ENCODE assay signal across 8 mouse cellular contexts in the genomic region with DNA sequence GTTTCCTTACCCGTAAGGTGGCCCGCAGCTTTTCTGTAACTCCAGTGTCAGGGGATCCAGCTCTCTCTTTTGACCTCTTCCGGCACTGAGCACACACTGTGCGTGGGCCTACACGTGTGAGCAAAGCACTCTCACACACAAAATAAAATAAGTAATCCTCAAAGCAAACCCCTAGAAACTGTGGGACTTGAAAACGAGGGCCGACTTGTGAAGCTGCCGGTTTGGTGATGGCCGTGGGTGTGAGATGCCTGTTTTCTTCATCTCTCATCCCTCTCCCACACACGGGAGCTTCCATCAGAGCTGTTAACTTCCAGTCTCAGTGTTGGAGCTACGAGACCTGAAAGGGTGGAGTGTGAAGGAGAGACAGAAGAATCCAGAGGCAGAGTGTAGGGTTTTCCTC. TPM values are rescaled to one million over a fixed set of nuclear protein-coding genes. Genes with fewer than 3 reads are reported as not detected.
"Had no signal": no experiment of that assay in that cellular context is flagged by ENCODE, and none has a peak within 500 bp of the region (broad histone marks: within the 10 kb centered on the region; RNA-seq: fewer than 3 reads in every experiment).

No protein-coding gene starts in this region.

- DNase-seq: kidney, adult 18-20 months; kidney, postnatal 10 days; kidney, postnatal 4 days; lung, adult 18-20 months; retina, postnatal 1 day; thymus, postnatal 14 days had no signal

RNA-seq across cellular contexts. Expression of a gene that starts 20.0 kb away (rescaled TPM):
- total RNA-seq: liver, adult 2 months; megakaryocyte-erythroid progenitor cell, adult 5-6 weeks had no signal
